Mouse (Mus musculus): ENCODE results near the gene Oprm1.

Oprm1 gene

GRCm38 (mm10) chr10:7041032-7041431, 282.7 kb downstream of the Oprm1 start:
- DNase-seq (ENCODE audit: low read depth, low spot score): no peak

DNA sequence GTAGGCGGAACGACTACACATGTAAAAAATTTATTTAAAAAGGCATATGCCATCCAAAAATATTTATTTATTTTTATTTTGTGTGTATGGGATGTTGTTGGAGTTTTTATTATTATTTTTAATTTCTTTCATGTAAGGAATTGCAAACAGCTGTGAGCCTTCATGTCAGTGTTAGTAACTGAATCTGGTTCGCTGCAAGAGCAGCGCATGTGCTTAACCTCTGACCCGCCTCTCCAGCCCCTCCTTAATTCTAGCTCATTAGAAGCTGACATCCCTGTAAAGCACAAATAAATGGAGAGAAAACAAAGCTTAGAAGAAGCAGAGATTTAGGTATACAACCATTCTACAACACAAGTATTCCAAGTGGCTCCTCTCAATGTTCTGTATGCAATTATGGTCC, 285.6 kb downstream of the Oprm1 start:
- no peak for DNase-seq (ENCODE audit: low read depth, low spot score)

- DNase-seq (ENCODE audit: low read depth, low spot score): no peak
Observed at GRCm38 (mm10) chr10:7047288-7047918, 289.1 kb downstream of the Oprm1 start.

GRCm38 (mm10) chr10:7047919-7048291, 289.6 kb downstream of the Oprm1 start:
- DNase-seq (ENCODE audit: low read depth, low spot score): no peak

- DNase-seq (ENCODE audit: low read depth, low spot score): no peak
Observed at GRCm38 (mm10) chr10:7049901-7050300, 291.6 kb downstream of the Oprm1 start.

GRCm38 (mm10) chr10:7052315-7053017, 294.2 kb downstream of the Oprm1 start, which contains the start of gene Ipcef1:
Ipcef1 (minus strand) TSS chr10:7052478.
- DNase-seq (ENCODE audit: low read depth, low spot score): no peak

DNA sequence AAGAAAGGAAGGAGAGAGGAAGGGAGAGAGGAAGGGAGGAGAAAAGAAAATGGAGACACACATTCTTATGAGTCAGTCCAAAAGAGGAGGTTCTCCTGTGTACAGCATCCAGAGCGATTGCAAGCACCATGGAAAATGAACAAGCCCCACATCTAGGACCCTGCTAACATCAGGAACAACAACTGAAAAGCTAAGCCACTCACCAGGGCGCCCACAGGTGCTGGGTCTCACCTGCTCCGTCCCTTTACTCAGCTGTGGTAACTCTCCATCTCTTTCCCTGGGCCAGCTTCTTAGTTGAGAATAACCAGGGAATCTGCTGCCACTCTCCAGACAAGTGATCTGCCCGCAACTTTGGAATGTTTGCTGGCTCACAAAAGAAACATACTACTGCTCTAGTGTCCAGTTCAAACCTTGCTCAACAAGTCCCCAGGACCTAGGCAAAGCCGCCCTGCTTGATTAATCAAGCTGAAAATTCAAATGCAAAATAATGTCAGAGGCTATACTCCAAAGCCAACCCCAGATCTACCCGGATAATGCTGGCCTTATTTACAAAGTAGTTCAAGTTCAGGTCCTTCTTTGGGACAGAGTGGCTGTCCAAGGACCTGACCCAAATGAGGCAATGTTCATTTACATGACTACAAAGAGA, 296.4 kb downstream of the Oprm1 start:
- DNase-seq (ENCODE audit: low read depth, low spot score): no peak

DNA sequence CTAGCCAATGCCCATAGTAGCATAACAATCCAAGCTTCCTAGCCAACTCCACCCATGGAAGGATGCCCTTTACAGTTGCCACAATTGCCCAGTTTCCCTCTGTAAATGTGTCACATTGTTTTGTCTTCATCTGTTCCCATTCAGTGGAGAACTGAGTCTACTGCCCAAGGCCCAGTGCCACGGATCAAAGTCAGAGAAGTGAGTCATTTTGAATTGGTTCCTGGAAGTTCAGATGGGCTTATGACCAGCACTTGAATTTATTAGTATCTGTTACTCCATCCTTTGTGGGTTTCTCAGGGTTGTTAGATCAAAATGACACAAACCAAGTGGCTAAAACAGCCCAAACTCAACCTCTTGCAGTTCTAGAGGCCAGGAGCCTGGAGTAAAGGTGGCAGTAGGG, 299.2 kb downstream of the Oprm1 start:
- no peak for DNase-seq (ENCODE audit: low read depth, low spot score)

- DNase-seq (ENCODE audit: low read depth, low spot score): no peak
Observed at GRCm38 (mm10) chr10:7060326-7060725, 302.0 kb downstream of the Oprm1 start.

DNA sequence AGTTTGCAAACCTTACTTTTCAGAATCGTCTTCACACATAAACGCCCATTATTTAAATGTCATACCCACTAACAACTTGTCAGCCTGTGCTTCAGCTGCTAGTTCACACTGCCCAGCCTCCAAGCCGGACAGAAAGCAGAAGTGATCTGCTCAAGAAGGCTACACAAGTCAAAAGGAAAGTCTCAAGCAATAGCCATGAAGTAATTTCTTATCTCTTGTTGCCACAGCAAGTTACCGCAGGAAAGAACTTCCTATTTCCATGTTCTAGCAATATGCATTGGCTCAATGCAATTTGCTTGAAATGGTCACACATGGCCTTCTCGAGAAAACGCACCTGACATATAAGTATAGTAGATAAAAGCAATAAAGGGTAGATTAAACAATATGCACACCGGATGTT, 304.7 kb downstream of the Oprm1 start:
- DNase-seq (ENCODE audit: low read depth, low spot score): no peak

DNA sequence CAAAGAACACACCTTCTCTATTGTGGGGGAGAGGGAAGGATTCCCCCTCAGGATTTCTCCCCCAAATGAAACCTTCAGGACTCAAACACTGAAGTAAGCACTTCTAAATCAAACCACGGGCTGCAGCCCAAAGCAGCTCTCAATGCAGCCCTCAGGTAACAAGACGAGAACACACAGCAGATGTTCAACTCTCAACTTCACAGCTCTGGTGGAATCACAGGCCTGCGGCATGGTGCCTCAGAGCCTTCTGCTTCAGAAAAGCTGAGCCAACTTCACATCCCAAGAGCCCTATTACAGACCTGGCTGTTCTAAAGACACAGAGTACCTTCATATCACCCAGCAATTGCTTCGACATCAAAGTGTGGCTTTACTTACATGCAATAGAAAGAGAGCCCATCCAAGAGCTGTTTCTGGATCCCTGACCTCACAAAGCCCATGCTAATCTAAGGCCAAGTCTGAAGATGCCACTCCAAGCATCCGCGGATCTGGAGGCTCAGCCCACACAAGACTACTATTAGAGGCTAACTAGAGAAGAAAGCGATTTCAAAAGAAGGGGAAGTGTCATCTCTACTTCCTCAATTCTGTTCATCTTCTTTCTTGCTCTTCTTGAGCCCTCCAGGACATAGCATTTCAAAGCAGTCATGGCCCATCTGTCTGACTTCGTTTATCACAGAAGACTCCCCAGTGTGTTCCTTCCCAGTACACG, 305.6 kb downstream of the Oprm1 start:
- no peak for DNase-seq (ENCODE audit: low read depth, low spot score)

DNA sequence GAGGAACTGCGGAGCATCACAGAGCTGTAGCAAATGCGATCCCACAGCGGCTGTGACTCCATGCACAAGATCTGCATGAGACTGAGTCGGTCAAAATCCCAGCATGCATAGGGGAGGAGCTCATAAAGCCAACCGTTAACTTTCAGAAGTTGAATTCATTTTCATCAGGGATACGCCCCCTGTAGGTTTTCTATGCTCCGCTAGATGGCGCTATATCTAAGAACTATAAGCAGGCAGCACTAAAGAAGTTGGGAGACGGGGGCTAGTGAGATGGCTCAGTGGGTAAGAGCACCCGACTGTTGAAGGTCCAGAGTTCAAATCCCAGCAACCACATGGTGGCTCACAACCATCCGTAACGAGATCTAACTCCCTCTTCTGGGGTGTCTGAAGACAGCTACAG, 310.3 kb downstream of the Oprm1 start:
- DNase-seq (ENCODE audit: low read depth, low spot score): no peak

DNA sequence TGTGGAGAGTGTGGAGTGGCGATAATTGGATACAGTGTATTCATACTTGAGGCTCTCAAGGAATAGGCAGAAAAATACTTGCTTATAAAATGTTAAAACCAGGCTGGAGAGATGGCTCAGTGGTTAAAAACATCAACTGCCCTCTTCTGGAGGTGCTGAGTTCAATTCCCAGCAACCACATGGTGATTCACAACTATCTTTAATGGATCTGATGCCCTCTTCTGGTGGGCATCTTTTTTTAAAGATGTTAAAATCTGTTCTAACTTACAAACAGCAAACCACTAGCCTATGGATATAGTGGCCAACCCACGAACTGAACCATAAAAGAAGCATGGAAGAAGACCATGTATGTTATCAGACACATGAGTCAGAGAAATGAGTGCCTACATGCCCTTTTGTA, 310.8 kb downstream of the Oprm1 start:
- no peak for DNase-seq (ENCODE audit: low read depth, low spot score)

GRCm38 (mm10) chr10:7070100-7070835, 312.0 kb downstream of the Oprm1 start:
- no peak for DNase-seq (ENCODE audit: low read depth, low spot score)

DNA sequence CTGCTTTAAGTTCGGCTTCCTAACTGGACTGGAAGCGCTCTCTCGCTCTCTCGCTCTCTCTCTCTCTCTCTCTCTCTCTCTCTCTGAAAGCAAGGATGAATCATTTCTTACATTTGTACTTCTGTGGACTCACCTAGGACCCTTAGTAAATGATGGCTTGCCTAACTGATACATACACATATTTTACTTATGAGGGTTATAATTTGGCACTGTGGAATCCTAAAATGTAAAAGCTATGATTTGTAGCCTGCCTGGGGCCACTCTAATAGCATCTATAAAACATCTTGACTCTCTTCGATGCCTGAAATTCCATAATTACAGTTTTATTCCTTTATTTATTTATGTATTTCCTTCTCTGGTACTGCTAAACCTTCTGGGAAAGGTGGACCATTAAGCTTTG, 312.6 kb downstream of the Oprm1 start:
- DNase-seq (ENCODE audit: low read depth, low spot score): no peak

- DNase-seq (ENCODE audit: low read depth, low spot score): no peak
Observed at GRCm38 (mm10) chr10:7074231-7074630, 315.9 kb downstream of the Oprm1 start.

GRCm38 (mm10) chr10:7075661-7076060, 317.4 kb downstream of the Oprm1 start:
- no peak for DNase-seq (ENCODE audit: low read depth, low spot score)

GRCm38 (mm10) chr10:7076201-7076600, 317.9 kb downstream of the Oprm1 start:
- peak; percentile 25 for DNase-seq (ENCODE audit: low read depth, low spot score)

GRCm38 (mm10) chr10:7076662-7077211, 318.4 kb downstream of the Oprm1 start:
- no peak for DNase-seq (ENCODE audit: low read depth, low spot score)

GRCm38 (mm10) chr10:7077389-7077808, 319.1 kb downstream of the Oprm1 start:
- no peak for DNase-seq (ENCODE audit: low read depth, low spot score)

GRCm38 (mm10) chr10:7077971-7078370, 319.7 kb downstream of the Oprm1 start:
- no peak for DNase-seq (ENCODE audit: low read depth, low spot score)

Measured in retina, adult 2 months (tissue).